Mouse (Mus musculus) midbrain, embryonic 15.5 days (tissue): ENCODE results near the gene Bex3. TPM values are rescaled to one million over a fixed set of nuclear protein-coding genes. Genes with fewer than 3 reads are reported as not detected.
A peak's percentile ranks its signal among the peaks of the same experiment; 100 is the strongest.
"Not testable (repeated sequence)": the region's sequence is repeated elsewhere in the genome, so short reads cannot be mapped to it uniquely, and the experiment has no call there.

Experiments
- ATAC-seq: fragments of 200-750 bp; cut with Nextera tagmentation; replicated peaks from 2 replicates; pipeline ENCODE4 v1.8.0; 2017; ENCODE audit warnings: moderate TSS enrichment
- H3K27ac ChIP-seq: fragments of 300-500 bp; sonication (generic); 2 replicates; pipeline ENCODE4 v1.5.1; 2015; ENCODE audit warnings: mild to moderate bottlenecking, inconsistent platforms
- H3K27me3 ChIP-seq: fragments of 300-500 bp; sonication (generic); replicated peaks from 2 replicates; pipeline ENCODE4 v1.6.1; 2015; ENCODE audit warnings: inconsistent platforms
- H3K36me3 ChIP-seq: fragments of 300-500 bp; sonication (generic); replicated peaks from 2 replicates; pipeline ENCODE4 v1.6.1; 2015; ENCODE audit warnings: inconsistent platforms
- H3K4me1 ChIP-seq: fragments of 300-500 bp; sonication (generic); 2 replicates; pipeline ENCODE4 v1.6.1; 2015; ENCODE audit warnings: inconsistent platforms
- H3K4me2 ChIP-seq: fragments of 300-500 bp; sonication (generic); 2 replicates; pipeline ENCODE4 v1.6.1; 2015; ENCODE audit warnings: inconsistent platforms, mild to moderate bottlenecking, moderate library complexity
- H3K4me3 ChIP-seq: fragments of 300-500 bp; sonication (generic); 2 replicates; pipeline ENCODE4 v1.5.1; 2015; ENCODE audit warnings: mild to moderate bottlenecking, inconsistent platforms
- H3K9ac ChIP-seq: fragments of 300-500 bp; sonication (generic); 2 replicates; pipeline ENCODE4 v1.6.1; 2015; ENCODE audit warnings: mild to moderate bottlenecking, inconsistent platforms
- H3K9me3 ChIP-seq: fragments of 300-500 bp; sonication (generic); 2 replicates; pipeline ENCODE4 v1.6.1; 2016; ENCODE audit warnings: inconsistent platforms
- WGBS: fragments of 180-500 bp; shearing (Covaris S2); methylation state at CpG from one replicate; pipeline ENCODE4 v1.1.7; 2015; ENCODE audit warnings: mixed read lengths; 5-methylcytosine and 5-hydroxymethylcytosine counted together
- polyA plus RNA-seq: library from polyadenylated mRNA; unstranded; fragments of >200 nt; fragmentation: Nextera tagmentation; extraction: Ambion mirVana; gene quantifications from 2 replicates; pipeline ENCODE4 v1.2.1, GENCODE M21; 2015

The Bex3 gene
- polyA plus RNA-seq: 659 and 684 TPM in 2 replicates

DNA sequence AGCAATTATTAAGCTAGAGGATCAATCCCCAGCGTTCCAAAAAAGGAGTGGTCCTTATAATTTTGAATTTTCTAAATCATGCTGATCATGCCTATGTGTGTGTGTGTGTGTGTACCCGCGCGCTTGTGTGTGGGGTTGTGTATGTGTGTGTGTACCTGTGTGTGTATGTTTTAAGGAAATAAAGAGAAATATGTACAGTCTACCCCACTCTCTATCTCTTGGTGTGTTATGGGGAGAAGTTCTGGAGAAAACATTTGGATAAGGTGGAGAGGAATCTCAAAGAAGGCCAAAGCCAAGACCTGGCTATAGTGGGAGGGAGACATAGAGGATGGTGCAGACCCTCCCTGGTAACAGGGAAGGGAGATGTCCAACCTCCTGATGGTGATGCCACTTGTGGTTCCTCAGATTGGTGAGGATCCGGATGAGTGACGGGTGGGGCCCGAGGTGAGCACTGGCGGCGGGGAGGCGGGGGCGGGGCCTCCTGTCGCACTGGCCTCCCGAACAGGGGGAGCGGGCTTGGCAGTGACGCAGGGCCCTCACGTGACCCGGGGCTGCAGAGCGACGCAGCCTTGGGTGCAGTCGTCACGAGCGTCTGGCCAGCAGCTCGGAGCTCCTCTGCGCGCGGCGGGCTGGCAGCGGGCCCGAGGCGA, at the start of gene Bex3:
TSS of gene Bex3 (plus strand) at position 511 of the 650 bp plus-strand sequence.
- Histone ChIP-seq H3K4me1 (peaks cover 13% of the 10 kb centered on the region), H3K9ac (peak within 1 kb of the TSS; percentile 37; the same call in 1 of the 2 replicates), H3K4me3 (peak within 1 kb of the TSS; percentile 47), H3K27ac (peak within 1 kb of the TSS; percentile 76), H3K4me2 (peak within 1 kb of the TSS; percentile 54)
- H3K9me3 ChIP-seq, H3K27me3 ChIP-seq, H3K36me3 ChIP-seq: not testable (repeated sequence)
- WGBS: 38% methylated on average over 13 of the region's 30 CpGs
- peak; percentile 99 for ATAC-seq

DNA sequence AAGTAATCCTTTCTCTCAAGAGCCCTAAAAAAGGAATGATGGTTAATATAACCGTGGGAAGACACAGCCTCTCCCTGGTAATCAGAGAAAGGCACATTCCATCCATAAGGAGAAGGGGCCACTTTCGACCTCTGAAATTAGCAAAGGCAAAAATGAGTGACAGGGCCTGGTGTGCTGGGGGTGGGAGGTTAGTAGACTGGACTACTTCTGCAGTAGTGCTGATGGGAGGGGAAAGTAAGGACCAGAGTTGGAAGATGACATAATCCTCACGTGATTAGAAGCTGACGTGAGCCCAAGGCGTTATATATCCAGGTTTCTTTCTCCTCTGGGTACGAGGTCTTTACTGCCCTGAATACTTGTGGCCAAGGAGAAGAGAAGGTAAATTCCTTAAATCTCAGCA, 46.3 kb upstream of the Bex3 start:
- H3K4me3 ChIP-seq: no peak overlapping the region
- H3K27me3 ChIP-seq: no peaks in the 10 kb centered on the region
- H3K9ac ChIP-seq: no peak overlapping the region
- no peaks in the 10 kb centered on the region for H3K4me1 ChIP-seq
- no peaks in the 10 kb centered on the region for H3K36me3 ChIP-seq
- H3K27ac ChIP-seq: no peak overlapping the region
- H3K9me3 ChIP-seq: no peaks in the 10 kb centered on the region
- WGBS: 68% methylated on average over 6 of the region's 6 CpGs
- no peak overlapping the region for H3K4me2 ChIP-seq
- ATAC-seq: no peak

DNA sequence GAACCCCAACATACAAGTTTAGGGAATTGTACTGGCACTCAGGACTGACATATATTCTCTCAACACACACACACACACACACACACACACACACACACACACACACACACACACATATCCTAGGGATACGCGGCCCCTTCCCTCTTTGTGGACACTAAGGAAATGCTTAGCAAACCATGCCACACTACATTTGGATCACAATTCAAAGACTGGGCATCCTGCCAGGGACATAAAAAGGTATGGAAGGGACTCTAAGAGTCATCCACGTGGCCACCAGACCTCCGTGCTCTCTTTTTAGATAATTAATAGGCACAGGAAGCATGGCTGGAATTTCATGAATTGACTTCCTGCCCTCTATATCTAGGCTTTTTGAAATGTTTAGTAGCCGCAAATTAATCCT, 42.3 kb upstream of the Bex3 start:
- WGBS: 74% methylated on average over 5 of the region's 5 CpGs
- H3K4me3 ChIP-seq: no peak overlapping the region
- ATAC-seq: no peak

DNA sequence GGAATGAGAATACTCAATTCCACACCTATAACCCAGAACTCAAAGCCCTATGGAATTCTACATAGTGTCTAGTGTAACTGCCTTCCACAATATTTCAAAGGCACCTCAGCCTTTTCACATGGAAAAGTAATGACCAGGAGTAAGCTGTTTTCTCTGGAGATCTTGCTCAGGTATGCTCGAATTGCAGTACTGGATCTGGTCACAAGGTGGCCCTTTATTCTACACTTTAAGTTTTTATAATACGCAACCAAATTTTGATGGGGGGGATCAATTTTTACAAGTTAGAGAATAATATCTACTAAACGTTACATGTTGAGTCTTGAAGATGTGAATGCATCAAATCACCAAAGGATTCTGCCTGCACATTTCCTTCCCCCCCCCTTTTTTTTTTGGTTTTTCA, 31.9 kb upstream of the Bex3 start:
- H3K36me3 ChIP-seq: no peaks in the 10 kb centered on the region
- H3K4me2 ChIP-seq: no peak overlapping the region
- WGBS: 53% methylated on average over 3 of the region's 3 CpGs
- H3K4me3 ChIP-seq: no peak overlapping the region
- no peaks in the 10 kb centered on the region for H3K9me3 ChIP-seq
- ATAC-seq: no peak
- H3K4me1 ChIP-seq: no peaks in the 10 kb centered on the region
- no peak overlapping the region for H3K9ac ChIP-seq
- H3K27me3 ChIP-seq: no peaks in the 10 kb centered on the region
- no peak overlapping the region for H3K27ac ChIP-seq

More for the DNA sequence above, 42.3 kb upstream of the Bex3 start:
- H3K27me3 ChIP-seq: no peaks in the 10 kb centered on the region
- no peak overlapping the region for H3K4me2 ChIP-seq
- H3K36me3 ChIP-seq: no peaks in the 10 kb centered on the region
- no peaks in the 10 kb centered on the region for H3K9me3 ChIP-seq
- H3K4me1 ChIP-seq: no peaks in the 10 kb centered on the region
- H3K9ac ChIP-seq: no peak overlapping the region
- H3K27ac ChIP-seq: no peak overlapping the region

DNA sequence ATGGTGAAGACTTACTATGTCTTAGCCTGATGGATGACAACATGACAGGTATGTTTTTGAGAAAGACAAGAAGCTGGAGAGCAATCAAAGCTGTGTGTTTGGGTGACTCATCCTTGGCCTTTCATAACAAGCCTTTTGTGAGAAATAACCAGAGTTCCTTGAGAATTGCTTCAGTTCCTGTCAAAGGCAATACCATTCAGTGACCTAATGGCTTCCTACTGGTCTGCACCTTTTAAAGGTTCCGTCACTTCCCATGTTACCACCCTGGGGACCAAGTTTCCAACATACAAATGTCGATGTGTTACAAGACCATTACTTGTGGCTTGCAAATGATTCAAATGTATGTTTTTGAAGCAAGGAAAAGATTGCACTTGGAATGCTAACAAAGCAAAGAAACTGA, 26.9 kb upstream of the Bex3 start:
- no peak overlapping the region for H3K27ac ChIP-seq
- ATAC-seq: no peak
- H3K4me2 ChIP-seq: no peak overlapping the region
- 85% methylated on average over 2 of the region's 2 CpGs for WGBS
- H3K9me3 ChIP-seq: no peaks in the 10 kb centered on the region
- peaks cover 4% of the 10 kb centered on the region; the same call in 1 of the 2 replicates for H3K4me1 ChIP-seq
- H3K36me3 ChIP-seq: no peaks in the 10 kb centered on the region
- no peak overlapping the region for H3K4me3 ChIP-seq
- H3K27me3 ChIP-seq: no peaks in the 10 kb centered on the region
- H3K9ac ChIP-seq: no peak overlapping the region

DNA sequence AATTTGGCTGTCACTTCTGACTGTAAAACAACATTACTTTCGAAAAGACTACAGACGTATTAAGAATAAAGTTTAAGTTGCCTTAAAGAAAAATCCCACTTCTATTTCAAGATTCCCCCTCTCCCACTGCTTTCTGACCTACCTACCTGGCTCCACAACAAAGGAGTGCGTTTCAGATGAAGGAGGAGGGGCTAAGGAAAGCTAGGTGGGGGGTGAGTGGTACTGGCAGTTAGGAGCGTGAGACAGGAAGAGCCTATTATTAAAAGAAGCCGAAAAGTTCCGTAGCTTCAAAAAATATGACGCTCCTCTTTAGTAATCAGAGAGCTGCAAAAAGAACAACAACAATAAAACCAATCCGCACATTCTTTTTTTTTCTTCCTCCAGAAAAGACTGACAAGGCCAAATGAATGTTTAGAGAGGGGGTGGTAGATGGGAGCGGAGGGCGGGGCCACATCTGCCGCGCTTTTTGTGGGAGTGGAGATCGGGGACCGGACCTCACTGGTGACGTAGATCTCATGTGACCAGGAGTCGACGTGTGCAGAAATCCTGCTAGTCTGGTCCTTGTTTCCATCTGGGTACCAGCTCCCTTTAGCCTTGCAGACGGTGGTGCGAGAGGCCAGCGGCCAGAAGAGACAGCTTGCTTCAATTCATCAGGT, 25.4 kb upstream of the Bex3 start, which contains the start of gene Tceal9:
TSS of gene Tceal9 (plus strand) at position 506 of the 656 bp plus-strand sequence.
- WGBS: 29% methylated on average over 20 of the region's 20 CpGs
- Histone ChIP-seq H3K4me1 (peaks cover 4% of the 10 kb centered on the region; the same call in 1 of the 2 replicates), H3K4me3 (peak within 1 kb of the TSS; percentile 60), H3K9me3 (no peaks in the 10 kb centered on the region), H3K9ac (peak within 1 kb of the TSS; percentile 69), H3K27ac (peak within 1 kb of the TSS; percentile 82), H3K4me2 (peak within 1 kb of the TSS; percentile 51), H3K36me3 (no peaks in the 10 kb centered on the region), H3K27me3 (no peaks in the 10 kb centered on the region)
- peak; percentile 95 for ATAC-seq

DNA sequence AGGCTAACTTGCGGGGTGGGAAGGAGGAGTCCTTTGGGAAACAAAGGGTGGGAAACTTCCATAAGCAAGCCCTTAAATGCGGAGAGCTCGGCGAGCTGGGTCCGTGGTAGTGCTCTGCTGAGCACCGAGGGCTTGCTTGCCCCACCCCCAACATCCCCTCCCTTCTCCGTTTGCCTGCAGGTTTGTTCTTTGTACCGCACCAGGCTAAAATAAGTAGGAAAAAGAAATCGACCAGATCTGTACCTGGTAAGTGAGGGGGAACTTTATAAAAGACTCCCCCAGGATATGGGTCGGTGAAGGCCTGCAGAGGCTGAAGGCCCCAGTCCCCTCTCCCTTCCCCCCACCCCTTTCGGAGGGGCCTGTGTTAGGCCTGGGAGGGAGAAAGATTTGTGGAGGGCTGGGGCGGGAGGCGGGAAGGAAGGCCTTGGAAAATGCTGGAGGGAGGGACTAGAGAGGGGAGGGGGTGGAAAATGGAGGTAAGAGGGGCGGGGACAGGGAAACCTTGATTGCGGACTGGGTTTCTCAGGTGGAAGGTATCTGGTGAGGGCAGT, 24.5 kb upstream of the Bex3 start:
- 22% methylated on average over 15 of the region's 15 CpGs for WGBS
- Histone ChIP-seq H3K4me2 (peak overlapping the region; percentile 51), H3K9ac (peak overlapping the region; percentile 69), H3K27ac (peak overlapping the region; percentile 82), H3K9me3 (no peaks in the 10 kb centered on the region), H3K4me1 (peaks cover 4% of the 10 kb centered on the region; the same call in 1 of the 2 replicates), H3K27me3 (no peaks in the 10 kb centered on the region), H3K4me3 (peak overlapping the region; percentile 60), H3K36me3 (no peaks in the 10 kb centered on the region)
- ATAC-seq: peak; percentile 81

DNA sequence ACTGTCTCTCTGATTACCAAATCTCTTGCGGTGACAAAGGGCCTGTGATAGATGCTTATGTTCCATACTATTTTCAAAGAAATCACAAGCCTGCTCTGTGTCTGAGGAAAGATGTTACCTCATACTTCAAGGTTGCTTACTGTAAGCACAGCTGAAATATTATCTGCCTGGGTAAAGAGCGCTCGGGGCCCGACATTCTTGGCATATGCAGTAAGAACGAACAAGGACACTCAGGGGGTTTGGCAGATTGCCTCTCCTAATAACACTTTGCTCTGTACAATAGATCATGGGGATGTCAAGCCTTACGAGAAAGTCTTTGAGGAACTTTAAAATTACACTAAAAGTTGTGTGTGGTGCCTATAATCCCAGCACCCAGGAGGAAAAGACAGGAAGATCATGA, 21.2 kb upstream of the Bex3 start:
- Histone ChIP-seq H3K4me1 (peaks cover 4% of the 10 kb centered on the region; the same call in 1 of the 2 replicates), H3K9ac (no peak overlapping the region), H3K27me3 (no peaks in the 10 kb centered on the region), H3K27ac (no peak overlapping the region), H3K4me2 (no peak overlapping the region), H3K9me3 (no peaks in the 10 kb centered on the region), H3K4me3 (no peak overlapping the region), H3K36me3 (no peaks in the 10 kb centered on the region)
- 82% methylated on average over 6 of the region's 6 CpGs for WGBS
- ATAC-seq: no peak

DNA sequence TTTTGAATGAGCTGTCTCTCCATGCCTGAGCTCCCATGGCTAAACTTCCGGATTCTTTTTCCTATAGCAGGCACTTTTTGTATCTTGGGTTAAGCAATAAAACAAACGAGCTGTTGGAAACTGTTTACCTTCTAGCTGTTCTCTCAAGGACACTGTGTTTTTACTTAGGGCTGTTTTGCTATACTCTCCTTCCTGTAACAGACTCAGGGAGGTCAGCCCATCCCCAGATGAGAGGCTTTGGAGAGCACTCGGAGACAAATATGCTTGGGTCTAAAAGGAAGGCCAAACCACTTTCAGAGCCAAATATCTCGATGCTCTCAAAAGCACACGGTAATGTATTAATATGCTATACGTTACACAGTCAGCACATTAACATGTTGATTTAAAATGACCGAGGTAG, 20.4 kb upstream of the Bex3 start:
- Histone ChIP-seq H3K36me3 (no peaks in the 10 kb centered on the region), H3K4me1 (peaks cover 4% of the 10 kb centered on the region; the same call in 1 of the 2 replicates), H3K4me3 (no peak overlapping the region), H3K27me3 (no peaks in the 10 kb centered on the region), H3K27ac (no peak overlapping the region), H3K4me2 (no peak overlapping the region), H3K9me3 (no peaks in the 10 kb centered on the region), H3K9ac (no peak overlapping the region)
- ATAC-seq: no peak
- WGBS: 80% methylated on average over 7 of the region's 7 CpGs

DNA sequence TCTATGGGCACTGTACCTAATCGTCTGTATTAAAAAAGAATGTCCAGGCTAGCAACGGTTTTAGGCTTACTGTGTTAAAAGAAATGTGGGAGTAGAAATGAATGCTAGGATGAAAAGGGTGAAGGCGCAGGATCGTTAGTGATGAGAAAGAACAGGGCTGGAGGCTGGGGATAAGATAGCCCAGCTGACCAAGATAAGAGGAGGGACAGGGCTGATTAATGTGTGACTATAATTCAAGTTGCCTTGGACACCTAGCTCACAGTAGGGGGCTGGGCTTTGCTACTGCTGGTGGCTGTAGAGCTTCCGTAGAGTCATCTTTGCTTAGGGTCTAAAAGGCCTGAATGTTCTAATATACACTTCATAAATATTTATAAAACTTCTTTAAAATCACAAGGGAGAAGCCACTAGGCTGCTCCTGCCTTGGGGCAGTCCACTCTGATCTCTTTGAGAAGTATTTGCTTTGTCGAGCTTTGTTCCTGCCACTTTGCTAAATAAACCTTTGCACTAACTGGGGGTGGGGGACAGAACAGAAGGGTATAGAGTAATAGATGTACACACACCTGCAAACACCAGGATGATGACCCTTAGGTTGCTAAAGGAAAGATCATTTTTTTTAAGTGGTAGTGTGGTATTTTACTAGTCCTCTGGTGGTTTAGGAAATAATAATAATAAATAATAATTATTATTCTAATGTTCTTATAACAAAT, 17.9 kb upstream of the Bex3 start:
- no peak for ATAC-seq
- Histone ChIP-seq H3K4me2 (no peak overlapping the region), H3K27me3 (no peaks in the 10 kb centered on the region), H3K27ac (no peak overlapping the region), H3K9me3 (no peaks in the 10 kb centered on the region), H3K4me1 (peaks cover 2% of the 10 kb centered on the region; the same call in 1 of the 2 replicates), H3K4me3 (no peak overlapping the region), H3K9ac (no peak overlapping the region), H3K36me3 (no peaks in the 10 kb centered on the region)
- 46% methylated on average over 6 of the region's 6 CpGs for WGBS

DNA sequence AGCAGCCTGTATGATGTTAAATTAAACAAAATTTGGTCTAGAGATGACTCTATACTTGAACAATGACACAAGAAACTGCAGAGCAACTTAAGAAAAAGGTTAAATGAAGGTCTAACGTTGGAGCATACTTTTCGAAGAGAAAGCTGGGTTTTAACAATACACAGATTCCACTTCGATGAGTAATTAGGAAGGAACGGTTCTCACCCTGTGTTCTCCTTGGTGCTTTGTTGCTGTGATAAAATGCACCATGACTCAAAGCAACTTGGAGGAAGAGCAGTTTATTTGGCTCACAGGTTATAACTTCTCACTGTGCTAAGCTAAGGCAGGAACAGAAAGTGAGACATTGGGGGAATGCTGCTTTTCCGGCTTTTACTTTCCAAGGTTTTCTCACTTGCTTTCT, 2.3 kb upstream of the Bex3 start:
- H3K4me1 ChIP-seq: peaks cover 13% of the 10 kb centered on the region
- H3K9ac ChIP-seq: no peak overlapping the region
- no peak overlapping the region for H3K4me3 ChIP-seq
- H3K4me2 ChIP-seq: no peak overlapping the region
- no peaks in the 10 kb centered on the region for H3K27me3 ChIP-seq
- WGBS: 84% methylated on average over 5 of the region's 5 CpGs
- H3K36me3 ChIP-seq: no peaks in the 10 kb centered on the region
- no peak for ATAC-seq
- no peak overlapping the region for H3K27ac ChIP-seq
- H3K9me3 ChIP-seq: no peaks in the 10 kb centered on the region

DNA sequence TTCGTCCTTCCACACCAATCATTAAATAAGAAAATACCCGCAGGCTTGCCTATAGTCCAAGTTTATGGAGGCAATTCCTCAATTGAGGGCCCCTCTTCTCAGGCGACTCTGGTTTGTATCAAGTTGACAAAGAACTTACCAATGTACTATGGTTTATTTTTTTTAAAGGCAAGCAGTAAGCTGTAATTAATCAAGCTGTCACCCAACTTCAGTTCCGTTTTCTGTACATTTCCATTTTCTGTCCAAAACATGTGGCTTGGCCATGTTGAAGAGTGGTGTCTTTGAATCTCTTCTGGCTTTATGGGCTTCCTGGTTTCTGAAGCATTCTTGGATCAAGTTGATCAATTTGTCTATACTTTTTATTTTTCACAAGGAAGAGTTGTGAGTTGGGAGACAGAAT, 1.9 kb upstream of the Bex3 start:
- no peaks in the 10 kb centered on the region for H3K9me3 ChIP-seq
- H3K36me3 ChIP-seq: no peaks in the 10 kb centered on the region
- H3K27me3 ChIP-seq: no peaks in the 10 kb centered on the region
- WGBS: 85% methylated on average over 4 of the region's 4 CpGs
- H3K4me3 ChIP-seq: no peak overlapping the region
- no peak overlapping the region for H3K27ac ChIP-seq
- H3K9ac ChIP-seq: no peak overlapping the region
- no peak for ATAC-seq
- no peak overlapping the region for H3K4me2 ChIP-seq
- peaks cover 13% of the 10 kb centered on the region for H3K4me1 ChIP-seq
